Mouse (Mus musculus) neural tube, embryonic 15.5 days (tissue): ENCODE data around the gene Polr2h. TPM values are rescaled to one million over a fixed set of nuclear protein-coding genes. Genes with fewer than 3 reads are reported as not detected.

Source experiments
- ATAC-seq: fragments of 200-750 bp; cut with Nextera tagmentation; 2 replicates; pipeline ENCODE4 v1.8.0; 2017; ENCODE audit warnings: mild to moderate bottlenecking, moderate TSS enrichment, moderate library complexity; ENCODE audit not compliant: low FRiP score
- H3K27ac ChIP-seq: fragments of 300-500 bp; sonication (generic); replicated peaks from 2 replicates; pipeline ENCODE4 v1.5.1; 2015; ENCODE audit warnings: mild to moderate bottlenecking, inconsistent platforms
- H3K27me3 ChIP-seq: fragments of 300-500 bp; sonication (generic); replicated peaks from 2 replicates; pipeline ENCODE4 v1.6.1; 2015; ENCODE audit warnings: inconsistent platforms
- H3K36me3 ChIP-seq: fragments of 300-500 bp; sonication (generic); 2 replicates; pipeline ENCODE4 v1.6.1; 2015; ENCODE audit warnings: inconsistent platforms
- H3K4me1 ChIP-seq: fragments of 300-500 bp; sonication (generic); 2 replicates; pipeline ENCODE4 v1.6.1; 2015; ENCODE audit warnings: inconsistent platforms
- H3K4me2 ChIP-seq: fragments of 300-500 bp; sonication (generic); 2 replicates; pipeline ENCODE4 v1.6.1; 2015; ENCODE audit warnings: inconsistent platforms, mild to moderate bottlenecking, moderate library complexity
- H3K4me3 ChIP-seq: fragments of 300-500 bp; sonication (generic); replicated peaks from 2 replicates; pipeline ENCODE4 v1.5.1; 2015; ENCODE audit warnings: mild to moderate bottlenecking, inconsistent platforms
- H3K9ac ChIP-seq: fragments of 300-500 bp; sonication (generic); replicated peaks from 2 replicates; pipeline ENCODE4 v1.6.1; 2015; ENCODE audit warnings: mild to moderate bottlenecking, inconsistent platforms
- H3K9me3 ChIP-seq: fragments of 300-500 bp; sonication (generic); replicated peaks from 2 replicates; pipeline ENCODE4 v1.6.1; 2016; ENCODE audit warnings: inconsistent platforms
- WGBS: fragments of 180-500 bp; shearing (Covaris S2); methylation state at CpG from one replicate; pipeline ENCODE4 v1.1.7; 2015; ENCODE audit warnings: mixed read lengths; 5-methylcytosine and 5-hydroxymethylcytosine counted together
- polyA plus RNA-seq: library from polyadenylated mRNA; unstranded; fragments of >200 nt; fragmentation: Nextera tagmentation; extraction: Ambion mirVana; gene quantifications from 2 replicates; pipeline ENCODE4 v1.2.1, GENCODE M21; 2015

Gene Polr2h
- polyA plus RNA-seq, 1 experiment from 2014 or later, result 90.9 TPM

DNA sequence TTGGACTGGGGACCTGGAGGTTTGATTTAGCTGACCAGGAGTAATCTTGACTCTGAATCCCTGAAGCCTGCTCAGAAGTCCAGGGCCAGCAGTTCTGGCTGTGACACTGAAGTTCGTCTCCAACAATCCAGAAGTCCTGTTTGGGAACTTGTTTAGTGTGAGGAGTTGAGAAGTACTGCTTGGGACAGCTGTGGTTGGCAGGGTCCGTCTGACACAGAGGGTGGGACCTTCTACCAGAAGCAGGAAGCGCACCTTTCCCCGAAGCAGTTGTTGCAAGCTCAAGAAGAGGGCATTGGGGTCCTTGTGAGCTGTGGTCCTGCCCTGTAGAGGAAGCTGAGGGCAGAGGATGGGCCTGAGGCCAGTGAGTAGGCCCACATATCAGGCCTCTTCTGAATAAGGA, 8.3 kb downstream of the Polr2h start:
- Histone ChIP-seq H3K4me3 (no peak overlapping the region), H3K9ac (no peak overlapping the region), H3K4me1 (0 out of 2 replicates have a peak, but pooled peaks cover 4% of the 10 kb centered on the region), H3K27me3 (no peaks in the 10 kb centered on the region), H3K9me3 (no peaks in the 10 kb centered on the region), H3K27ac (no peak overlapping the region), H3K4me2 (no peak overlapping the region), H3K36me3 (peaks cover 15% of the 10 kb centered on the region)
- 84% methylated on average over 4 of the region's 4 CpGs for WGBS
- no peak for ATAC-seq

DNA sequence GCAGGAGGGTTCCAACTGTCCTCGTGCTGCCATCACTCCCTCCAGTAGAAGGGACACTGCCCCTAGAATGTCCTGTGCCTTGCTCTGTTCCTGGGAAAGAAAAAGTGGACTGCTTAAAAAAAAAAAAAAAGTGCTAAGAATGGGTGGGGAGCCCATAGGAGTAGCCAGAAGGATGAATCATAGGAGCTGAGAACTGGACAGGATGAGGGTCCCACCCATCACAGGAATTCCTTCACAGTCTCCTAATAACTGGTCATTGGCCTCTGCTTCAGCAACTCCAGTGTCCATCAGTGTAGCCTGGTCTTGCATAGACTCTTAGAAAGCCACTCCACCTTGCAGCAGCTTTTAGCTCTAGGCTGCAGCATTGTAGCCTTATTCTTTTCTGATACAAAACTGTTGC, 8.9 kb downstream of the Polr2h start:
- H3K27ac ChIP-seq, result no peak overlapping the region
- 80% methylated on average over 1 of the region's 1 CpGs for WGBS
- 0 out of 2 replicates have a peak, but pooled peaks cover 4% of the 10 kb centered on the region for H3K4me1 ChIP-seq
- no peak overlapping the region for H3K4me2 ChIP-seq
- H3K9ac ChIP-seq, result no peak overlapping the region
- H3K36me3 ChIP-seq, result peaks cover 12% of the 10 kb centered on the region
- H3K4me3 ChIP-seq, result no peak overlapping the region
- no peaks in the 10 kb centered on the region for H3K9me3 ChIP-seq
- no peaks in the 10 kb centered on the region for H3K27me3 ChIP-seq
- ATAC-seq, result no peak

DNA sequence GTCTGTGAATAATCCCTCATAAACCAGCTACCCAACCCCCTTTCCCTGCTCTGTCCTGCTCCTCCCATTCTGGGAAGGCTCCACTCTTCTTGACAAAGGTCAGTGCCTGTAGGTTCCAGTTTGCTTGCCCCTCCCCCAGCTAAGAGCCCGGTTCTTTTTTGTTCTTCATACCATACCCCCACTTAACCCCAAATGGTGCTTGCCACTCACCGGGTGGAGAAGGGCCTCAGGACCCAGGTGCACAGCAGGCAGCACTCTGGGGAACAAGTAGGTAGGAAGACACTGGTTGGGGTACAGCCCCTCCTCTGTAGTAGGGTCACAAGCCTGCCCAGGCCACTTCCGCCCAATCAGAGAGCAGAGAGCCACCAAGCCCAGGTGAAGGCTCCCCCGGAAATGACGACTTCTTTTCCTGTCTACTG, 12.8 kb downstream of the Polr2h start:
- Histone ChIP-seq H3K4me3 (no peak overlapping the region), H3K9ac (no peak overlapping the region), H3K27me3 (peaks cover 10% of the 10 kb centered on the region), H3K9me3 (no peaks in the 10 kb centered on the region), H3K4me1 (peaks cover 24% of the 10 kb centered on the region), H3K36me3 (no peaks in the 10 kb centered on the region), H3K27ac (no peak overlapping the region), H3K4me2 (no peak overlapping the region)
- WGBS, result 36% methylated on average over 5 of the region's 5 CpGs
- no peak for ATAC-seq

DNA sequence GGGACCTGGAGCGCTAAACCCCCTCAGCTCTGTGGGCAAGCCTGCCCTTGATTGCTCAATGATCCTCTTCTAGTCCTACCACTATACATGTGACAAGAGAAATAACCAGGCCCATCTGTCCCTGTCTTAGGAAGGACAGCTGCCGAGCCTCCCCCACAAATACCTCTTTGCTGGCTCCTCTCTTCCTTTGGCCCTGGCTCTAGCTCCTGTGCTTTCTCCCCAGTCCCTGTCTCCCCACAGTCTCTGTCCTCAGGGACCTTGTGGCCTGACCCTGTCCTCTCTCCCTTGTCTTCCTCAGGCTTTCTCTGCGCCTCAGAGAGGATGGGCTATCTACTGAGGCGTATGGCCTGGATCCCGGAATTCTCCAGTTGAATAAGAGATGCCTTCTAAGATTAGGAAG, 14.2 kb downstream of the Polr2h start:
- H3K36me3 ChIP-seq, result peaks cover 8% of the 10 kb centered on the region; the same call in 1 of the 2 replicates
- 0 out of 2 replicates have a peak overlapping the region, but pooled peaks have one; percentile 78 for H3K27ac ChIP-seq
- no peak for ATAC-seq
- H3K4me2 ChIP-seq, result peak overlapping the region; percentile 85; the same call in 1 of the 2 replicates
- H3K4me3 ChIP-seq, result peak overlapping the region; percentile 63; the same call in 1 of the 2 replicates
- H3K9ac ChIP-seq, result no peak overlapping the region
- H3K27me3 ChIP-seq, result peaks cover 19% of the 10 kb centered on the region
- WGBS, result 57% methylated on average over 5 of the region's 5 CpGs
- peaks cover 24% of the 10 kb centered on the region for H3K4me1 ChIP-seq
- H3K9me3 ChIP-seq, result no peaks in the 10 kb centered on the region

DNA sequence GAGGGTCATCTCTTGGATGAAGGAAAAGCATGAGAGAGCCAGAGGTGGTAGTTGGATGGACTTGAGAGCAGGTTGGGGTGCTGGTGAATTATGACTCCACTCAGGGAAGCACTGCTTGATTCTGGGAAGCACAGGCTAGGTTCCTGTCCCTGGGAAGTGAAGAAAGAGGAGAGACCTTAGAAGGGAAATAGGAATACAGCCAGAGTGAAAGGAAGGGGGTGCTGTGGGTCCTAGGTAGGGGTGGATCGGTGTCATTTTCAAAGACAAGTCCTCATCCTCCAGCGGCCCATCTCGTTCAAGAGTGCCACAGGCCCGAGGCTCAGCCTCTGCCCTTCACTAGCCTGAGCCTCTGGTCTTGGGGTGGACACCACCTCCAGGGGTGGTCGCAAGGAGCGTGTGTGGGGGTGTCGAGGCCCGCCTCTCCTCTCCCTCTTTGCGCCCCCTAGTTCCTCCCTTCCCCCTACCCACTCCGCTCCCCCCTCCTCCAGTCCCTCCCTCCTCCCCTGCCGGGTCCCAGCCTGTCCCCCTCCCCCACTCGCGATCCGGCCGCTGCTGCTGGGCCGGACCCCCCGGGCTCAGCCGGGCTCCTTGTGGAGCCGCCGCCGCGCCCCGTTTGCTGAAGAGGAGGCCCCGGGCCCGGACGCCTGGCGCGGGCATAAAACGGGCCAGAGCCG, 14.9 kb downstream of the Polr2h start:
- peak overlapping the region; percentile 63 for H3K4me3 ChIP-seq
- H3K27ac ChIP-seq, result peak overlapping the region; percentile 78
- WGBS, result 2% methylated on average over 28 of the region's 30 CpGs
- H3K9me3 ChIP-seq, result no peaks in the 10 kb centered on the region
- H3K4me2 ChIP-seq, result peak overlapping the region; percentile 85
- H3K27me3 ChIP-seq, result peaks cover 19% of the 10 kb centered on the region
- ATAC-seq, result peak; percentile 67
- H3K9ac ChIP-seq, result peak overlapping the region; percentile 75
- peaks cover 14% of the 10 kb centered on the region; the same call in 1 of the 2 replicates for H3K36me3 ChIP-seq
- H3K4me1 ChIP-seq, result peaks cover 24% of the 10 kb centered on the region

DNA sequence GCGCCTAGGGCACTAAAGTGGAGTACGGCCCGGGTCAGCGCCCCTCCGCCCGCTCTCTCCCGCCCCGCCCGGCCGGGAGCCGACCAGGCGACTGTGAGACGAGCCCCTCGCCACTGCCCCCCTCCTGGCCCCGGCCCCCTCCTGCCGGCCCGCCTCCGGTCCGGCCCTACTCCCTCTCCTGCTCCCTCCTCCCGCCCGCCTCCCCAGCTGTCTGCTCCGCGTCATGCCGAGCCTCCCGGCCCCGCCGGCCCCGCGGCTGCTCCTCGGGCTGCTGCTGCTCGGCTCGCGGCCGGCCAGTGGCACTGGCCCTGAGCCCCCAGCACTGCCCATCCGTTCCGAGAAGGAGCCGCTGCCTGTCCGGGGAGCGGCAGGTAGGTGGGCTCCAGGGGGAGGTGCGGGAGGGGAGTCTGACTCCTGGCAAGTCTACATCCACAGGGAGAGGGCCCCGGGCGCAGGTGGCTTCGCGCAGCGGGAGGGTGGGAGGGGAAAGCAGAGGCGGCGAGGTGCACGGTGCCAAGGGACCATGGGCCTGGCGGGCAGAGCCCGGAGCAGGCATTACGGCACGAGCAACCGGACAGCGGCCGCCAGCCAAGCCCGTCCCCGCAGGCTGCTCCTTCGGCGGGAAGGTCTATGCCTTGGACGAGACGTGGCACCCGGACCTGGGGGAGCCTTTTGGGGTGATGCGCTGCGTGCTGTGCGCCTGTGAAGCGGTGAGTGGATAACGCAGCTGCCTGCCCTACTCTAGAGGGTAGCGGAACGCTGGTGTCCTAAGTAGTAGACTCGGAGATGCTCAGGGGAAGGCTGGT, 15.7 kb downstream of the Polr2h start, which contains the start of gene Chrd:
Chrd (plus strand) TSS at position 203 of the 806 bp plus-strand sequence.
- peak; percentile 77 for ATAC-seq
- Histone ChIP-seq H3K27me3 (peaks cover 19% of the 10 kb centered on the region), H3K4me3 (peak within 1 kb of the TSS; percentile 63), H3K4me1 (peaks cover 24% of the 10 kb centered on the region), H3K9me3 (no peaks in the 10 kb centered on the region), H3K4me2 (peak within 1 kb of the TSS; percentile 85), H3K9ac (peak within 1 kb of the TSS; percentile 75), H3K27ac (peak within 1 kb of the TSS; percentile 78), H3K36me3 (peaks cover 17% of the 10 kb centered on the region; the same call in 1 of the 2 replicates)
- 0% methylated on average over 63 of the region's 70 CpGs for WGBS

DNA sequence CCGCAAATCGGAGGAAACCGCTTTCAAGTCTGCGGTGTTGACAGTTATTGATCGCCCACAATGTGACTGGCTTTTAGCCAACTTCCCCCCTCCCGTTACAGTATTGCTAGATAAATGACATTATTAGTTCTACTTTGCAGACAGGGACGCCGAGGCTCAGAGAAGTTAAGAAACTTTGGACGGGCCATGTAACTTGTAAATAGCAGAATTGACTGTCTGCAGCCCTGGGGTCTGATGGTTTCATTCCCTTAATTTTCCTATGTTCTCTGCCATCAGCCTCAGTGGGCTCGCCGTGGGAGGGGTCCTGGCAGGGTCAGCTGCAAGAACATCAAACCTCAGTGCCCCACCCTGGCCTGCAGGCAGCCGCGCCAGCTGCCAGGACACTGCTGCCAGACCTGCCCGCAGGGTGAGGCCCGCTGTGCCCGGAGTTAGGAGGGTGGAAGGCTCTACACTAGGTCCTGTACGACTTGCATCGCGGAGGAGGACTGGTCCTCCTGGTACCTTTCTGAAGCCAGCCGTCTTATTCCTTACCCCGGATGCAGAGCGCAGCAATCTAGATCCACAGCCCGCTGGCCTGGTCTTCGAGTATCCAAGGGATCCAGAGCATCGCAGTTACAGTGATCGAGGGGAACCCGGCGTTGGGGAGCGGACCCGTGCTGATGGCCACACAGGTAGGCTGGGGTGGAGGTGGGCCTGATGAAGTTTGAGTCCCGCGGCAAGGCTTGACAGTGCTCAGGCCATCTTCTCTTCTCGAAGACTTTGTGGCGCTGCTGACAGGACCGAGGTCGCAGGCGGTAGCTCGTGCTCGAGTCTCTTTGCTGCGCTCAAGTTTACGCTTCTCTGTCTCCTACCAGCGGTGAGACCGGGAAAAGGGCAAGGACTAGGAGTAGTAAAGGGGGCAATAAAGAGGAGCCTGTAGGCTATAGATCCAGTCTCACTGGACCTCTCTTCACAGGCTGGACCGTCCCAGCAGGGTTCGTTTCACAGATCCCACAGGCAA, 16.6 kb downstream of the Polr2h start, which contains the start of gene Thpo:
Thpo (minus strand) TSS at position 781 of the 1,000 bp plus-strand sequence.
- peak within 1 kb of the TSS; percentile 78; the same call in 1 of the 2 replicates for H3K27ac ChIP-seq
- no peak for ATAC-seq
- H3K4me2 ChIP-seq, result peak within 1 kb of the TSS; percentile 85
- peaks cover 19% of the 10 kb centered on the region for H3K27me3 ChIP-seq
- H3K9ac ChIP-seq, result peak within 1 kb of the TSS; percentile 75
- no peaks in the 10 kb centered on the region for H3K9me3 ChIP-seq
- WGBS, result 2% methylated on average over 45 of the region's 45 CpGs
- peaks cover 24% of the 10 kb centered on the region for H3K4me1 ChIP-seq
- peaks cover 20% of the 10 kb centered on the region; the same call in 1 of the 2 replicates for H3K36me3 ChIP-seq
- peak within 1 kb of the TSS; percentile 63 for H3K4me3 ChIP-seq

DNA sequence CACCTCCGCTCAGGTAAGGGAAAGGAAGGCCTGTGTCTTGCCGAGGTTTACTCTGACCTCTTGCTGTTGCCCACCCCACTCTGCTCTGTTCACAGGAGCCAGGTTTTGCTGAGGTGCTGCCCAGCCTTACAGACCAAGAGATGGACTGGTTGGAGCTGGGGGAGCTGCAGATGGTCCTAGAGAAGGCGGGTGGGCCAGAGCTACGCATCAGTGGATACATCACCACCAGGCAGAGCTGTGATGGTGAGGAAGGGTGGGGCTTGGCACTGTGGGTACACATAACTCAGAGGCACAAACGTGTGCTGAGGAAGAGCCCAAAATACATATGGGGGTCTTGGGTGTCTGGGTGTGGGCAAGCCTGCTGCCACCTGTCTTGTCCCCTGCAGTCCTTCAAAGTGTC, 18.2 kb downstream of the Polr2h start:
- Histone ChIP-seq H3K4me3 (no peak overlapping the region), H3K4me1 (peaks cover 24% of the 10 kb centered on the region), H3K9ac (no peak overlapping the region; the same call in 1 of the 2 replicates), H3K9me3 (no peaks in the 10 kb centered on the region), H3K27ac (no peak overlapping the region), H3K27me3 (peaks cover 19% of the 10 kb centered on the region), H3K4me2 (no peak overlapping the region), H3K36me3 (peaks cover 23% of the 10 kb centered on the region; the same call in 1 of the 2 replicates)
- 78% methylated on average over 5 of the region's 5 CpGs for WGBS
- no peak for ATAC-seq

DNA sequence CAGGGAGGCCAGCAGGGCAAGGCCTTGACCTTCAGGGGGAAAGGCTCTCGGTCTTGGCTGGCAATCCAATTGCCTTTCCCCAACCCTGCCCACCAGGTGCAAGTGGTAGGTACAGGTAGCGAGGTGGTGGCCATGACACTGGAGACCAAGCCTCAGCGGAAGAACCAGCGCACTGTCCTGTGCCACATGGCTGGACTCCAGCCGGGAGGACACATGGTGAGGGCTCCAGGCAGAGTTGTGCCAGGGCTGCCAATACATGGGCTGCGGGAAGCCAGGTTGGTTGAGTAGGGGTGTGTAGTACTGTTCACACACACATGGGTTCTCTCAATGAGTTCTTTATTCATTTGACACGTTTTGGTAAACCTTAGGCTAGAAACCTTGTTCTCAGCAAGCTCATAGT, 18.7 kb downstream of the Polr2h start:
- ATAC-seq, result no peak
- H3K4me3 ChIP-seq, result no peak overlapping the region
- H3K9ac ChIP-seq, result no peak overlapping the region
- no peaks in the 10 kb centered on the region for H3K9me3 ChIP-seq
- peaks cover 19% of the 10 kb centered on the region for H3K27me3 ChIP-seq
- 87% methylated on average over 7 of the region's 7 CpGs for WGBS
- H3K36me3 ChIP-seq, result peaks cover 23% of the 10 kb centered on the region; the same call in 1 of the 2 replicates
- H3K4me2 ChIP-seq, result no peak overlapping the region
- no peak overlapping the region for H3K27ac ChIP-seq
- H3K4me1 ChIP-seq, result peaks cover 24% of the 10 kb centered on the region

DNA sequence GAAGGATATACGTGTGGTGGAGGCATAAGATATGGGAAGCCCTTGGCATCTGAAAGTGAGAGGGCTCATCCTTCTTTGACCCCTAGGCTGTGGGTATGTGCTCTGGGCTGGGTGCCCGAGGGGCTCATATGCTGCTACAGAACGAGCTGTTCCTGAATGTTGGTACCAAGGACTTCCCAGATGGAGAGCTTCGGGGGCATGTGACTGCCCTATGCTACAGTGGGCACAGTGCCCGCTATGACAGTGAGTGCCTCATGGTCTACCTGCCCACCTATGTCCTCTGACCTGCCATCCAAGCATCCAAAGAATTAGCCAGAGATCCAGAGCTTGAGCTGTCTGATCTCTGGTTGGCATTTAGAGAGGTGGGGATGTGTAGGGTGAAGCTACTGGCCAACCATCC, 19.4 kb downstream of the Polr2h start:
- H3K4me1 ChIP-seq, result peaks cover 21% of the 10 kb centered on the region
- H3K27me3 ChIP-seq, result peaks cover 19% of the 10 kb centered on the region
- no peak overlapping the region for H3K4me2 ChIP-seq
- H3K9ac ChIP-seq, result no peak overlapping the region
- no peak for ATAC-seq
- no peaks in the 10 kb centered on the region for H3K9me3 ChIP-seq
- H3K27ac ChIP-seq, result no peak overlapping the region
- WGBS, result 89% methylated on average over 5 of the region's 5 CpGs
- H3K4me3 ChIP-seq, result no peak overlapping the region
- H3K36me3 ChIP-seq, result peaks cover 28% of the 10 kb centered on the region

DNA sequence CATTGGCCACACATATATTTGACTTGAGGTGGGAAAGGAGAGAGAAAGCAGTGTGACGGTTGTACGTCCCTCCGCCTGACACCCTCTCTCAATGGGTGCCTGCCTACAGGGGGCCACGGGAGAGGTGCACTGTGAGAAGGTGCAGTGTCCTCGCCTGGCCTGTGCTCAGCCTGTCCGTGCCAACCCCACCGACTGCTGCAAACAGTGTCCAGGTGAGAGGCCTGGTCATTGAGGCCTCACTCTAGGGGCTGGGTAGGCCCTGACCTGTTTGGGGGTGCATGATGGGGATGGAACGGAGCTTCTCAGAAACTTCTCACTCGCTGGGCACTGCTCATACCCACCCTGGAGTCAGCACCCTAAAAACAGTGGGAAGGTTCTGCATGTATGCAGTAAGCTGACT, 22.4 kb downstream of the Polr2h start:
- Histone ChIP-seq H3K9ac (no peak overlapping the region), H3K4me2 (no peak overlapping the region), H3K4me3 (no peak overlapping the region), H3K27me3 (peaks cover 14% of the 10 kb centered on the region), H3K4me1 (no peaks in the 10 kb centered on the region), H3K36me3 (peaks cover 34% of the 10 kb centered on the region), H3K27ac (no peak overlapping the region), H3K9me3 (no peaks in the 10 kb centered on the region)
- ATAC-seq, result no peak
- WGBS, result 92% methylated on average over 9 of the region's 9 CpGs
